Mouse (Mus musculus): ENCODE data around the gene Dusp16. TPM values are rescaled to one million over a fixed set of nuclear protein-coding genes. Genes with fewer than 3 reads are reported as not detected.
A peak's percentile ranks its signal among the peaks of the same experiment; 100 is the strongest.

Gene Dusp16
- 12.0 and 15.5 TPM in 2 replicates for polyA plus RNA-seq (2015; fragmentation: Nextera tagmentation; extraction: Ambion mirVana)

DNA sequence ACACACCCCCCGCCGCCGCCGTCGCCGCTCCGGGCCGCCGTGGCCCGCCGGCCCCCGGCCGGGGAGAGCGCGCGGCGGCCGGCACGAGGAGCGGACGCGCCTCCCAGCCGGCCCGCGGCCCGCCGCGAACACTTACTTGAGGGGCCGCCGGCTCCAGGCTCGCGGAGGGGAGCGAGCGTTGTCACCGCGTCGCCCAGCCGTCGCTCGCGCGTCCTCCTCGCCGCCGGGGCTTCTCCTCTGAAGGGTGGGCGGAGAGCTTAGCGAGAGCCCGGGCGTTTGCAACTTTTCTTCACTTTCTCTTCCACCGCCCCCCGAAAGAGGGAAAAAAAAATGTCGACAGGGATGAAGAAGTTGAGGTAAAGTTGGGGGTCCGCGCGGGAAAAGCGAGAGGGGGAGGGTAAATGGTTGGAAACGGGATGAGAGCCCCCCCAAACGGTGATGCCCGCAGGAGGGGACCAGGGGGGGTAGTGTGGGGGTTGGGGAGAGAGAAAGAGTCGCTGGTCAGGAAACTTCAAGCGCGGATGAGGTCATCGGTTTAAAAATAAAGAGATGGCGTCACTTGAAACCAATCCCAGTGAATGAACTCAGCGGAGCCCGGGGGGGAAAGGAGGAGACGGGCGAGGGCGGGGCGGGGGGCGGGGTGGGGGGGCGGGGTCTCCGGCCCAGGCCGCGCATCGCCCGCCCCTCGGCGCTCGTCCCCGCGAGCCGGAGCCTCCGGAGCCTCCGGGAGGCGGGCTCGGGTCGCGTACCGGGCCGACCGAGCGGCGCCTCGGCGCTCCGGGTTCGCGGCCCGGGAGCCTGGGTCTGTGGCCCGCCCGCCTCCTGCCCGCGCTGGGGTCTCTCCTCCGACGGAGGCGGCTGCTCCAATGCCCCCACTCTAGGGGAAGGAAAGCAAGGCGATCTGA is at the start of gene Dusp16:
Dusp16 (minus strand) TSS at position 485 of the 905 bp plus-strand sequence.
- H3K4me2 ChIP-seq (replicated peaks; ENCODE audit: low read depth, low read length): peak within 1 kb of the TSS; percentile 71
- H3K4me1 ChIP-seq (ENCODE audit: insufficient read depth, low read depth, low read length): peaks cover 10% of the 10 kb centered on the region; the same call in 1 of the 2 replicates
- peak within 1 kb of the TSS; percentile 98 for H3K9ac ChIP-seq (replicated peaks; ENCODE audit: low read depth)
- peak; percentile 92 for ATAC-seq
- H3K27ac ChIP-seq (ENCODE audit: low read length): peak within 1 kb of the TSS; percentile 99
- WGBS: 0% methylated on average over 65 of the region's 108 CpGs
- no peaks in the 10 kb centered on the region for H3K9me3 ChIP-seq (ENCODE audit: low read length)
- no peaks in the 10 kb centered on the region for H3K27me3 ChIP-seq (replicated peaks; ENCODE audit: insufficient read depth, low read length)
- H3K36me3 ChIP-seq (ENCODE audit: insufficient read depth, low read length): no peaks in the 10 kb centered on the region
- TF ChIP-seq CTCF (IDR thresholded peaks at IDR 0.05) (no peak), EP300 (IDR thresholded peaks at IDR 0.05) (no peak)
- H3K4me3 ChIP-seq (ENCODE audit: low read depth, low read length): peak within 1 kb of the TSS; percentile 92
- peak; percentile 98 for DNase-seq (ENCODE audit: low spot score)

DNA sequence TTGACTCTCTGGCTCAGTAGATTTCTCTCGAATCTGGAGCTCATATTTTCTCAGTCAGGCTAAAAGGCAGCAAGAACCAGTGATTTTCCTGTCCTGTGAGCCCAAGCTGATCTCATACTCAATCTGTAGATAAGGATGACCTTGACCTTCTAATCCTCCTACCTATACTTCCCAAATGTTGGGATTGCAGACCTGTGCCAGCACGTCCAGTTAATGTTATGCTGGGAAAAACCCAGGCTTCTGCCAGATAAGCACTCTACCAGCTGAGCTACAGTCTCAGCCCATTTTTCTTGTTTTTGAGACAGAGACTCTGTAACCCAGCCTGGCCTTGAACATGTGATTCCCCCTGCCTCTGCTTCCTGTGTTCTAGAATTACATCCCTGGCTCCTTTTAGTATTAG is 47.9 kb upstream of the Dusp16 start:
- no peak for DNase-seq (ENCODE audit: low spot score)
- Histone ChIP-seq H3K36me3 (ENCODE audit: insufficient read depth, low read length) (no peaks in the 10 kb centered on the region), H3K27me3 (replicated peaks; ENCODE audit: insufficient read depth, low read length) (no peaks in the 10 kb centered on the region), H3K4me1 (ENCODE audit: insufficient read depth, low read depth, low read length) (no peaks in the 10 kb centered on the region), H3K27ac (ENCODE audit: low read length) (no peak overlapping the region), H3K9ac (replicated peaks; ENCODE audit: low read depth) (no peak overlapping the region; the same call in 1 of the 2 replicates), H3K4me3 (ENCODE audit: low read depth, low read length) (no peak overlapping the region), H3K9me3 (ENCODE audit: low read length) (no peaks in the 10 kb centered on the region), H3K4me2 (replicated peaks; ENCODE audit: low read depth, low read length) (no peak overlapping the region)
- no peak for ATAC-seq
- WGBS: 81% methylated on average over 2 of the region's 2 CpGs
- TF ChIP-seq CTCF (IDR thresholded peaks at IDR 0.05) (no peak), EP300 (IDR thresholded peaks at IDR 0.05) (no peak)

DNA sequence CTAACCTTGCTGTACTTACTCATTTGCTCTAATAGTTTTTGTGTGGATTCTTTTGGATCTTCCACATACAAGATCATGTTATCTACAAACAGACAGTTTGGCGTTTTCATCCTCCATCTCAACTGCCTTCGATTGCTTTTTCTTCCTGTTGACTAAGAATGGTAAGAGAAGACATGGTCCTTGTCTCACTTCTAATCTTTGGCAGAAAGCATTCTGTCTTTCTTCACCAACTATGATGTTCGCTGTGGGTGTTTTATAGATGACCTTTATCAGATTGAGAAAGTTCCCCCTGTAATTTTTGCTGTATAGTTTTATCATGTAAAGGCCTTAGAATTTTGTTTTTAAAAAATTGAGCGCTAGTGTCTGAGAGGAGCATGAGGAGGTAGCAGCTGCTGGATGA is 45.7 kb upstream of the Dusp16 start:
- no peak for TF ChIP-seq CTCF (IDR thresholded peaks at IDR 0.05)
- no peak for TF ChIP-seq EP300 (IDR thresholded peaks at IDR 0.05)
- WGBS: 86% methylated on average over 4 of the region's 4 CpGs
- ATAC-seq (no peak), DNase-seq (ENCODE audit: low spot score) (no peak)
- Histone ChIP-seq H3K4me1 (ENCODE audit: insufficient read depth, low read depth, low read length) (no peaks in the 10 kb centered on the region), H3K27ac (ENCODE audit: low read length) (no peak overlapping the region), H3K9me3 (ENCODE audit: low read length) (no peaks in the 10 kb centered on the region), H3K36me3 (ENCODE audit: insufficient read depth, low read length) (no peaks in the 10 kb centered on the region), H3K4me2 (replicated peaks; ENCODE audit: low read depth, low read length) (no peak overlapping the region), H3K27me3 (replicated peaks; ENCODE audit: insufficient read depth, low read length) (no peaks in the 10 kb centered on the region), H3K4me3 (ENCODE audit: low read depth, low read length) (no peak overlapping the region), H3K9ac (replicated peaks; ENCODE audit: low read depth) (no peak overlapping the region)

DNA sequence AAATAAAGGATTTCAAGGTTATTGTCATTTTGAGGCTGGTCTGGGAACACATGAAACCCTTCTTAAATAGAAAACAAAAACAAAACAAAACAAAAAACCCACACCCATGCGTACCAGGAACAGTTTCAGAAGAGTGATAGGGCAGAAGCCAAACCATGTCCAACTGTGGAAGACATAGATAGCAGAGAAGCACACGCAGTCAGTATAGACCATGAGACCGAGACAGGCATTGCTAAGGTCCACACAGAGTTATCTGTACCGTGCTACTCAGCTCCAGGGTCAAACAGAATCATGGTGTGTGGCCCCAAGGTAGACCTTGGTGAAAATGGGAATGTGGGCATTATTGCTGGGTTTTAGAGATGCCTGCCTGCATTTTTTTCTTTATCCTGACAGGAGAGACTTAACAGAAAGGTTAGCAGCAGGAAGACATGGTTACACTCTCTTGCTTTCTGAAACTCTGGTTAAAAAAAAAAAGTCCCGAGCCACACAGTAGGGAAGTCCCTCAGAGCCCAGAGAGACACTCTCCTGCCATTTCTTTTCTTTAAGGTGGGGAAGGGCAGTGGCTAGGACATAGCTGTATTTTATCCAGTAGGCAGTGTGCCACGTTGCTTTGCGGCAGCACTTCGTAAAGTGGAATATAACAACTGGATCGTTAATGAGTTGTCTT is 42.3 kb upstream of the Dusp16 start:
- Histone ChIP-seq H3K27ac (ENCODE audit: low read length) (no peak overlapping the region), H3K4me3 (ENCODE audit: low read depth, low read length) (no peak overlapping the region), H3K4me2 (replicated peaks; ENCODE audit: low read depth, low read length) (no peak overlapping the region), H3K9me3 (ENCODE audit: low read length) (no peaks in the 10 kb centered on the region), H3K36me3 (ENCODE audit: insufficient read depth, low read length) (no peaks in the 10 kb centered on the region), H3K9ac (replicated peaks; ENCODE audit: low read depth) (no peak overlapping the region), H3K4me1 (ENCODE audit: insufficient read depth, low read depth, low read length) (no peaks in the 10 kb centered on the region), H3K27me3 (replicated peaks; ENCODE audit: insufficient read depth, low read length) (no peaks in the 10 kb centered on the region)
- DNase-seq (ENCODE audit: low spot score): no peak
- WGBS: 81% methylated on average over 9 of the region's 9 CpGs
- no peak for ATAC-seq
- TF ChIP-seq CTCF (IDR thresholded peaks at IDR 0.05) (no peak), EP300 (IDR thresholded peaks at IDR 0.05) (no peak)

DNA sequence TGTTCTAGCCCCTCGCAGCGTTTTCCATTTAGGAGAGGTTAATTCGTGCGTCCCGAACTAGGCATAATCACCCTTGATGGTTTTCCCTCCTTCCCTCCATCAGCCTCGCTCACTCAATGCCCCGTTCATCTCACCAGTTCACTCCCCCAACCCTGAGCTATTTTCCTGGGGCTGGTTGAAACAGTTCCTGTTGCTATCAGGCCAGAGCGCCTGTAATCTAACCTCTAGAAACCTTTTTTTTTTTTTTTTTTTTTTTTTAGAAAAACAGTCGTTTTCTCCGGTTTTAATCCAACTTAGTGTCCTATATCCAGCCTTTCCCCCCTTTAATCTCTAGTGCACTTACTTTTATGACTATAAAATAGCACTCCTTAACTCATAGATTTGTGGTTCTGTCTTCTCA is 38.4 kb upstream of the Dusp16 start:
- no peak for ATAC-seq
- Histone ChIP-seq H3K4me3 (ENCODE audit: low read depth, low read length) (peak overlapping the region; percentile 70), H3K9ac (replicated peaks; ENCODE audit: low read depth) (peak overlapping the region; percentile 82), H3K9me3 (ENCODE audit: low read length) (no peaks in the 10 kb centered on the region), H3K27ac (ENCODE audit: low read length) (peak overlapping the region; percentile 98), H3K36me3 (ENCODE audit: insufficient read depth, low read length) (no peaks in the 10 kb centered on the region), H3K4me1 (ENCODE audit: insufficient read depth, low read depth, low read length) (peaks cover 4% of the 10 kb centered on the region; the same call in 1 of the 2 replicates), H3K27me3 (replicated peaks; ENCODE audit: insufficient read depth, low read length) (no peaks in the 10 kb centered on the region), H3K4me2 (replicated peaks; ENCODE audit: low read depth, low read length) (peak overlapping the region; percentile 66)
- DNase-seq (ENCODE audit: low spot score): peak; percentile 19
- 2% methylated on average over 10 of the region's 10 CpGs for WGBS
- TF ChIP-seq CTCF (IDR thresholded peaks at IDR 0.05) (no peak), EP300 (IDR thresholded peaks at IDR 0.05) (no peak)
